Mouse (Mus musculus) gastrocnemius, postnatal 25 days (tissue): ENCODE measurements around the gene H2afy2. TPM values are rescaled to one million over a fixed set of nuclear protein-coding genes. Genes with fewer than 3 reads are reported as not detected.

Experiments
- DNase-seq: peaks from one replicate; pipeline ENCODE4 v3.0.0; 2022
- long read RNA-seq, 2 experiments: library from polyadenylated mRNA; stranded (forward); transcript quantifications; one replicate each; pipeline ENCODE4 v2.0.0; 2021
- total RNA-seq, 2 experiments: library from RNA; stranded (reverse); gene quantifications; 1 replicate in 1 of 2; 2 replicates in 1 of 2; pipeline ENCODE4 v1.2.3; 2021

H2afy2 gene
- under 1 TPM; 0.72 to 0.92 TPM for total RNA-seq
- long read RNA-seq, experiment 1 = 0 reads
- long read RNA-seq, experiment 2, partial matches to known transcripts = 0 of 1 reads
- long read RNA-seq, experiment 2, other reads (novel, unspliced or antisense) = 0 of 1 reads

- DNase-seq = peak; percentile 27
Measured at GRCm38 (mm10) chr10:61783621-61784251, at the start of gene H2afy2. Gene H2afy2 (minus strand): TSS chr10:61784147.

- no peak for DNase-seq
Measured at GRCm38 (mm10) chr10:61832713-61833112, 48.8 kb upstream of the H2afy2 start.

- DNase-seq = no peak
Measured at GRCm38 (mm10) chr10:61831741-61832140, 47.8 kb upstream of the H2afy2 start.

- DNase-seq = no peak
Measured at GRCm38 (mm10) chr10:61831251-61831650, 47.3 kb upstream of the H2afy2 start.

GRCm38 (mm10) chr10:61830817-61831216, 46.9 kb upstream of the H2afy2 start:
- DNase-seq = no peak

GRCm38 (mm10) chr10:61829046-61829445, 45.1 kb upstream of the H2afy2 start:
- DNase-seq = no peak

- DNase-seq = no peak
Measured at GRCm38 (mm10) chr10:61827950-61828936, 44.3 kb upstream of the H2afy2 start.

GRCm38 (mm10) chr10:61826753-61827435, 42.9 kb upstream of the H2afy2 start:
- no peak for DNase-seq

GRCm38 (mm10) chr10:61825979-61826752, 42.2 kb upstream of the H2afy2 start:
- DNase-seq = no peak

- no peak for DNase-seq
Measured at GRCm38 (mm10) chr10:61825536-61825935, 41.6 kb upstream of the H2afy2 start.

GRCm38 (mm10) chr10:61823731-61824115, 39.8 kb upstream of the H2afy2 start:
- DNase-seq = no peak

- no peak for DNase-seq
Measured at GRCm38 (mm10) chr10:61822968-61823730, 39.2 kb upstream of the H2afy2 start.

- DNase-seq = no peak
Measured at GRCm38 (mm10) chr10:61820050-61820449, 36.1 kb upstream of the H2afy2 start.

- no peak for DNase-seq
Measured at GRCm38 (mm10) chr10:61811987-61812386, 28.0 kb upstream of the H2afy2 start.

- no peak for DNase-seq
Measured at GRCm38 (mm10) chr10:61798133-61798576, 14.2 kb upstream of the H2afy2 start.

- no peak for DNase-seq
Measured at GRCm38 (mm10) chr10:61795458-61795857, 11.5 kb upstream of the H2afy2 start.

GRCm38 (mm10) chr10:61794971-61795370, 11.0 kb upstream of the H2afy2 start:
- no peak for DNase-seq

GRCm38 (mm10) chr10:61793015-61793414, 9.1 kb upstream of the H2afy2 start:
- no peak for DNase-seq

GRCm38 (mm10) chr10:61788499-61788898, 4.6 kb upstream of the H2afy2 start:
- DNase-seq = no peak

- no peak for DNase-seq
Measured at GRCm38 (mm10) chr10:61787541-61788313, 3.8 kb upstream of the H2afy2 start.
